Mouse (Mus musculus) embryonic facial prominence, embryonic 12.5 days (tissue): ENCODE results near the gene Kansl3. TPM values are rescaled to one million over a fixed set of nuclear protein-coding genes. Genes with fewer than 3 reads are reported as not detected.

ENCODE experiments used
- ATAC-seq: fragments of 200-750 bp; cut with Nextera tagmentation; 2 replicates; pipeline ENCODE4 v1.8.0; 2017; ENCODE audit not compliant: insufficient number of reproducible peaks, insufficient read depth, low FRiP score, low TSS enrichment
- H3K27ac ChIP-seq: fragments of 300-500 bp; sonication (generic); 2 replicates; pipeline ENCODE4 v1.5.1; 2016; ENCODE audit warnings: mild to moderate bottlenecking
- H3K27me3 ChIP-seq: fragments of 300-500 bp; sonication (generic); 2 replicates; pipeline ENCODE4 v1.6.1; 2016; ENCODE audit warnings: mild to moderate bottlenecking, moderate library complexity
- H3K36me3 ChIP-seq: fragments of 300-500 bp; sonication (generic); 2 replicates; pipeline ENCODE4 v1.6.1; 2016; ENCODE audit warnings: mild to moderate bottlenecking
- H3K4me1 ChIP-seq: fragments of 300-500 bp; sonication (generic); 2 replicates; pipeline ENCODE4 v1.6.1; 2016
- H3K4me2 ChIP-seq: fragments of 300-500 bp; sonication (generic); replicated peaks from 2 replicates; pipeline ENCODE4 v1.6.1; 2016; ENCODE audit warnings: mild to moderate bottlenecking, moderate library complexity
- H3K4me3 ChIP-seq: fragments of 300-500 bp; sonication (generic); 2 replicates; pipeline ENCODE4 v1.5.1; 2016; ENCODE audit warnings: mild to moderate bottlenecking
- H3K9ac ChIP-seq: fragments of 300-500 bp; sonication (generic); 2 replicates; pipeline ENCODE4 v1.6.1; 2016; ENCODE audit warnings: mild to moderate bottlenecking, moderate library complexity
- H3K9me3 ChIP-seq: fragments of 300-500 bp; sonication (generic); 2 replicates; pipeline ENCODE4 v1.6.1; 2016; ENCODE audit warnings: mild to moderate bottlenecking, moderate library complexity
- WGBS: fragments of 180-500 bp; shearing (Covaris S2); methylation state at CpG from one replicate; pipeline ENCODE4 v1.1.7; 2016; 5-methylcytosine and 5-hydroxymethylcytosine counted together
- polyA plus RNA-seq: library from polyadenylated mRNA; unstranded; fragments of >200 nt; fragmentation: Nextera tagmentation; extraction: Ambion mirVana; gene quantifications from 2 replicates; pipeline ENCODE4 v1.2.1, GENCODE M21; 2016

Gene Kansl3
- 54.1 and 58.7 TPM in 2 replicates for polyA plus RNA-seq

- Histone ChIP-seq H3K4me2 (peak within 1 kb of the TSS; percentile 73), H3K36me3 (peaks cover 20% of the 10 kb centered on the region), H3K9ac (peak within 1 kb of the TSS; percentile 96), H3K4me1 (peaks cover 14% of the 10 kb centered on the region), H3K4me3 (peak within 1 kb of the TSS; percentile 91), H3K9me3 (no peaks in the 10 kb centered on the region), H3K27me3 (no peaks in the 10 kb centered on the region), H3K27ac (peak within 1 kb of the TSS; percentile 86)
- peak; percentile 76 for ATAC-seq
- WGBS = 4% methylated on average over 61 of the region's 61 CpGs
Observed at GRCm38 (mm10) chr1:36368969-36369645, at the start of gene Kansl3. TSS of gene Kansl3 (minus strand) at chr1:36369181.

- H3K9me3 ChIP-seq = no peaks in the 10 kb centered on the region
- no peak overlapping the region for H3K4me3 ChIP-seq
- H3K36me3 ChIP-seq = no peaks in the 10 kb centered on the region
- no peak overlapping the region for H3K4me2 ChIP-seq
- no peak overlapping the region for H3K9ac ChIP-seq
- no peaks in the 10 kb centered on the region for H3K27me3 ChIP-seq
- ATAC-seq = no peak
- no peak overlapping the region for H3K27ac ChIP-seq
- 84% methylated on average over 6 of the region's 6 CpGs for WGBS
- no peaks in the 10 kb centered on the region for H3K4me1 ChIP-seq
Observed at GRCm38 (mm10) chr1:36404531-36404930, 35.5 kb upstream of the Kansl3 start.

- H3K4me1 ChIP-seq = no peaks in the 10 kb centered on the region
- ATAC-seq = no peak
Observed at GRCm38 (mm10) chr1:36401509-36401908, 32.5 kb upstream of the Kansl3 start.

GRCm38 (mm10) chr1:36397041-36397440 lies 28.1 kb upstream of the Kansl3 start:
- Histone ChIP-seq H3K4me3 (no peak overlapping the region), H3K27me3 (no peaks in the 10 kb centered on the region), H3K9ac (no peak overlapping the region), H3K36me3 (no peaks in the 10 kb centered on the region), H3K9me3 (no peaks in the 10 kb centered on the region), H3K4me1 (no peaks in the 10 kb centered on the region), H3K4me2 (no peak overlapping the region), H3K27ac (no peak overlapping the region)
- ATAC-seq = no peak
- 21% methylated on average over 6 of the region's 6 CpGs for WGBS

More at GRCm38 (mm10) chr1:36401509-36401908, 32.5 kb upstream of the Kansl3 start:
- WGBS = 64% methylated on average over 4 of the region's 4 CpGs
- Histone ChIP-seq H3K9ac (no peak overlapping the region), H3K4me2 (no peak overlapping the region), H3K27ac (no peak overlapping the region), H3K27me3 (no peaks in the 10 kb centered on the region), H3K9me3 (no peaks in the 10 kb centered on the region), H3K36me3 (no peaks in the 10 kb centered on the region), H3K4me3 (no peak overlapping the region)

GRCm38 (mm10) chr1:36379582-36379981 lies 10.6 kb upstream of the Kansl3 start:
- Histone ChIP-seq H3K9ac (no peak overlapping the region), H3K4me2 (no peak overlapping the region), H3K9me3 (no peaks in the 10 kb centered on the region), H3K27me3 (no peaks in the 10 kb centered on the region), H3K4me1 (no peaks in the 10 kb centered on the region), H3K27ac (no peak overlapping the region), H3K36me3 (no peaks in the 10 kb centered on the region), H3K4me3 (no peak overlapping the region)
- whole genome bisulfite sequencing = 66% methylated on average over 4 of the region's 4 CpGs
- ATAC-seq = no peak

- Histone ChIP-seq H3K9ac (no peak overlapping the region), H3K36me3 (no peaks in the 10 kb centered on the region), H3K27ac (no peak overlapping the region), H3K4me2 (no peak overlapping the region), H3K27me3 (no peaks in the 10 kb centered on the region), H3K4me3 (no peak overlapping the region), H3K9me3 (no peaks in the 10 kb centered on the region), H3K4me1 (no peaks in the 10 kb centered on the region)
- WGBS = 79% methylated on average over 6 of the region's 6 CpGs
- ATAC-seq = no peak
Observed at GRCm38 (mm10) chr1:36378880-36379279, 9.9 kb upstream of the Kansl3 start.

- H3K27me3 ChIP-seq = no peaks in the 10 kb centered on the region
- no peak within 1 kb of the TSS for H3K27ac ChIP-seq
- no peak within 1 kb of the TSS for H3K4me2 ChIP-seq
- no peak for ATAC-seq
- no peak within 1 kb of the TSS for H3K9ac ChIP-seq
- WGBS = 78% methylated on average over 10 of the region's 10 CpGs
- no peaks in the 10 kb centered on the region for H3K36me3 ChIP-seq
- H3K9me3 ChIP-seq = no peaks in the 10 kb centered on the region
- peaks cover 10% of the 10 kb centered on the region for H3K4me1 ChIP-seq
- no peak within 1 kb of the TSS for H3K4me3 ChIP-seq
Observed at GRCm38 (mm10) chr1:36371934-36372845, 3.2 kb upstream of the Kansl3 start, which contains the start of gene Fer1l5. TSS of gene Fer1l5 (plus strand) at chr1:36372291.

- WGBS = 84% methylated on average over 6 of the region's 6 CpGs
Observed at GRCm38 (mm10) chr1:36370918-36371317, 1.9 kb upstream of the Kansl3 start.

GRCm38 (mm10) chr1:36368112-36368968 lies 641 bp downstream of the Kansl3 start:
- Histone ChIP-seq H3K9ac (peak overlapping the region; percentile 96), H3K4me1 (peaks cover 14% of the 10 kb centered on the region), H3K27ac (peak overlapping the region; percentile 86), H3K36me3 (peaks cover 27% of the 10 kb centered on the region), H3K27me3 (no peaks in the 10 kb centered on the region), H3K4me3 (peak overlapping the region; percentile 91), H3K9me3 (no peaks in the 10 kb centered on the region), H3K4me2 (peak overlapping the region; percentile 73)
- 6% methylated on average over 43 of the region's 55 CpGs for WGBS
- peak; percentile 68 for ATAC-seq

More at GRCm38 (mm10) chr1:36370918-36371317, 1.9 kb upstream of the Kansl3 start:
- no peak for ATAC-seq
- H3K9me3 ChIP-seq = no peaks in the 10 kb centered on the region
- H3K36me3 ChIP-seq = peaks cover 5% of the 10 kb centered on the region; the same call in 1 of the 2 replicates
- no peak overlapping the region for H3K4me3 ChIP-seq
- H3K4me1 ChIP-seq = peaks cover 14% of the 10 kb centered on the region
- no peak overlapping the region for H3K27ac ChIP-seq
- no peaks in the 10 kb centered on the region for H3K27me3 ChIP-seq
- H3K9ac ChIP-seq = no peak overlapping the region
- H3K4me2 ChIP-seq = no peak overlapping the region

- peaks cover 14% of the 10 kb centered on the region for H3K4me1 ChIP-seq
- peak overlapping the region; percentile 73 for H3K4me2 ChIP-seq
- ATAC-seq = no peak
- H3K27me3 ChIP-seq = no peaks in the 10 kb centered on the region
- peak overlapping the region; percentile 96 for H3K9ac ChIP-seq
- peaks cover 33% of the 10 kb centered on the region for H3K36me3 ChIP-seq
- 61% methylated on average over 12 of the region's 12 CpGs for WGBS
- no peak overlapping the region for H3K27ac ChIP-seq
- peak overlapping the region; percentile 91 for H3K4me3 ChIP-seq
- H3K9me3 ChIP-seq = no peaks in the 10 kb centered on the region
Observed at GRCm38 (mm10) chr1:36367698-36368097, 1.3 kb downstream of the Kansl3 start.
